Mouse (Mus musculus) small intestine, adult 2 months (tissue): ENCODE measurements at regions not wholly inside any gene's neighbourhood (a gene's known extent, or its start where the extent isn't known, plus 50 kb on each side); places are given as distances from the start of the nearest gene placed in this dataset.

Experiments used
- CTCF ChIP-seq: fragments of 200-500 bp; IDR thresholded peaks from 2 replicates; pipeline ENCODE4 v1.5.1; 2012; ENCODE audit warnings: low read depth, mild to moderate bottlenecking, control low read depth, inconsistent platforms, low read length, moderate library complexity, mixed read lengths; ENCODE audit not compliant: insufficient replicate concordance, insufficient read length; ENCODE audit errors: extremely low read depth
- POLR2A ChIP-seq: fragments of 200-500 bp; IDR thresholded peaks from 2 replicates; pipeline ENCODE4 v1.6.1; 2012; ENCODE audit warnings: low read depth, mild to moderate bottlenecking, control low read depth, inconsistent platforms, low read length, moderate library complexity

GRCm38 (mm10) chr13:52108349-52108921 is 262.0 kb downstream of the Gadd45g start:
- TF ChIP-seq CTCF (no peak), POLR2A (no peak)
